Mouse (Mus musculus): ENCODE data around the gene Spon1. TPM values are rescaled to one million over a fixed set of nuclear protein-coding genes. Genes with fewer than 3 reads are reported as not detected.

Spon1 gene
- polyA plus RNA-seq, 1 experiment from 2014 or later, result 150 TPM

GRCm38 (mm10) chr7:113893944-113894662 is 128.3 kb downstream of the Spon1 start:
- H3K36me3 ChIP-seq, result no peaks in the 10 kb centered on the region
- 0 out of 2 replicates have a peak, but pooled peaks cover 7% of the 10 kb centered on the region for H3K9me3 ChIP-seq (replicated peaks)
- no peak overlapping the region for H3K4me3 ChIP-seq
- no peak overlapping the region for H3K9ac ChIP-seq
- H3K4me1 ChIP-seq, result no peaks in the 10 kb centered on the region
- H3K27me3 ChIP-seq, result no peaks in the 10 kb centered on the region
- no peak overlapping the region for H3K4me2 ChIP-seq (replicated peaks)
- no peak overlapping the region for H3K27ac ChIP-seq
- WGBS, result 90% methylated on average over 7 of the region's 7 CpGs
- no peak for ATAC-seq (ENCODE audit: low FRiP score)

GRCm38 (mm10) chr7:113895266-113895665 is 129.5 kb downstream of the Spon1 start:
- Histone ChIP-seq H3K27ac (no peak overlapping the region), H3K4me3 (no peak overlapping the region), H3K36me3 (no peaks in the 10 kb centered on the region), H3K4me1 (no peaks in the 10 kb centered on the region), H3K4me2 (replicated peaks) (no peak overlapping the region), H3K9me3 (replicated peaks) (0 out of 2 replicates have a peak, but pooled peaks cover 7% of the 10 kb centered on the region), H3K27me3 (no peaks in the 10 kb centered on the region), H3K9ac (no peak overlapping the region)
- 77% methylated on average over 5 of the region's 5 CpGs for WGBS
- no peak for ATAC-seq (ENCODE audit: low FRiP score)

GRCm38 (mm10) chr7:113898388-113898787 is 132.6 kb downstream of the Spon1 start:
- H3K4me3 ChIP-seq, result no peak overlapping the region
- peaks cover 6% of the 10 kb centered on the region; the same call in 1 of the 2 replicates for H3K4me1 ChIP-seq
- H3K27ac ChIP-seq, result no peak overlapping the region
- no peak overlapping the region for H3K9ac ChIP-seq
- H3K9me3 ChIP-seq (replicated peaks), result no peaks in the 10 kb centered on the region
- no peaks in the 10 kb centered on the region for H3K27me3 ChIP-seq
- H3K36me3 ChIP-seq, result no peaks in the 10 kb centered on the region
- no peak for ATAC-seq (ENCODE audit: low FRiP score)
- H3K4me2 ChIP-seq (replicated peaks), result no peak overlapping the region

GRCm38 (mm10) chr7:113901511-113901910 is 135.7 kb downstream of the Spon1 start:
- H3K36me3 ChIP-seq, result no peaks in the 10 kb centered on the region
- H3K9me3 ChIP-seq (replicated peaks), result no peaks in the 10 kb centered on the region
- no peak overlapping the region for H3K4me3 ChIP-seq
- no peaks in the 10 kb centered on the region for H3K27me3 ChIP-seq
- no peak overlapping the region for H3K4me2 ChIP-seq (replicated peaks)
- no peak for ATAC-seq (ENCODE audit: low FRiP score)
- H3K27ac ChIP-seq, result no peak overlapping the region
- no peak overlapping the region for H3K9ac ChIP-seq
- WGBS, result 75% methylated on average over 2 of the region's 2 CpGs
- H3K4me1 ChIP-seq, result peaks cover 6% of the 10 kb centered on the region; the same call in 1 of the 2 replicates

GRCm38 (mm10) chr7:113901941-113902515 is 136.2 kb downstream of the Spon1 start:
- no peak overlapping the region for H3K4me2 ChIP-seq (replicated peaks)

GRCm38 (mm10) chr7:113903127-113903827 is 137.5 kb downstream of the Spon1 start:
- H3K4me1 ChIP-seq, result peaks cover 6% of the 10 kb centered on the region; the same call in 1 of the 2 replicates
- whole genome bisulfite sequencing, result 92% methylated on average over 3 of the region's 3 CpGs
- H3K27me3 ChIP-seq, result no peaks in the 10 kb centered on the region

More at GRCm38 (mm10) chr7:113901941-113902515, 136.2 kb downstream of the Spon1 start:
- 30% methylated on average over 10 of the region's 10 CpGs for WGBS
- H3K4me3 ChIP-seq, result no peak overlapping the region
- H3K27ac ChIP-seq, result no peak overlapping the region
- no peaks in the 10 kb centered on the region for H3K9me3 ChIP-seq (replicated peaks)
- H3K27me3 ChIP-seq, result no peaks in the 10 kb centered on the region
- H3K4me1 ChIP-seq, result peaks cover 6% of the 10 kb centered on the region; the same call in 1 of the 2 replicates
- no peaks in the 10 kb centered on the region for H3K36me3 ChIP-seq
- no peak overlapping the region for H3K9ac ChIP-seq
- no peak for ATAC-seq (ENCODE audit: low FRiP score)

GRCm38 (mm10) chr7:113903939-113904338 is 138.1 kb downstream of the Spon1 start:
- WGBS, result 81% methylated on average over 5 of the region's 5 CpGs
- no peaks in the 10 kb centered on the region for H3K9me3 ChIP-seq (replicated peaks)
- no peaks in the 10 kb centered on the region for H3K27me3 ChIP-seq
- no peaks in the 10 kb centered on the region for H3K36me3 ChIP-seq
- no peak overlapping the region for H3K27ac ChIP-seq
- no peak overlapping the region for H3K9ac ChIP-seq
- no peak overlapping the region for H3K4me2 ChIP-seq (replicated peaks)
- no peak for ATAC-seq (ENCODE audit: low FRiP score)
- peaks cover 9% of the 10 kb centered on the region; the same call in 1 of the 2 replicates for H3K4me1 ChIP-seq
- no peak overlapping the region for H3K4me3 ChIP-seq

More at GRCm38 (mm10) chr7:113903127-113903827, 137.5 kb downstream of the Spon1 start:
- Histone ChIP-seq H3K9me3 (replicated peaks) (no peaks in the 10 kb centered on the region), H3K4me2 (replicated peaks) (no peak overlapping the region), H3K27ac (no peak overlapping the region), H3K4me3 (no peak overlapping the region), H3K36me3 (no peaks in the 10 kb centered on the region), H3K9ac (no peak overlapping the region)
- no peak for ATAC-seq (ENCODE audit: low FRiP score)

- no peak overlapping the region for H3K27ac ChIP-seq
- WGBS, result 76% methylated on average over 7 of the region's 7 CpGs
- no peak for ATAC-seq (ENCODE audit: low FRiP score)
Observed at GRCm38 (mm10) chr7:113904348-113904895, 138.6 kb downstream of the Spon1 start.

GRCm38 (mm10) chr7:113909161-113909825 is 143.5 kb downstream of the Spon1 start:
- no peak for ATAC-seq (ENCODE audit: low FRiP score)
- Histone ChIP-seq H3K4me1 (0 out of 2 replicates have a peak, but pooled peaks cover 2% of the 10 kb centered on the region), H3K27me3 (no peaks in the 10 kb centered on the region), H3K9me3 (replicated peaks) (no peaks in the 10 kb centered on the region), H3K4me3 (no peak overlapping the region), H3K27ac (no peak overlapping the region), H3K9ac (no peak overlapping the region), H3K4me2 (replicated peaks) (no peak overlapping the region), H3K36me3 (no peaks in the 10 kb centered on the region)
- WGBS, result 38% methylated on average over 12 of the region's 12 CpGs

More at GRCm38 (mm10) chr7:113904348-113904895, 138.6 kb downstream of the Spon1 start:
- Histone ChIP-seq H3K9me3 (replicated peaks) (no peaks in the 10 kb centered on the region), H3K9ac (no peak overlapping the region), H3K4me3 (no peak overlapping the region), H3K36me3 (no peaks in the 10 kb centered on the region), H3K27me3 (no peaks in the 10 kb centered on the region), H3K4me1 (peaks cover 9% of the 10 kb centered on the region; the same call in 1 of the 2 replicates), H3K4me2 (replicated peaks) (no peak overlapping the region)

GRCm38 (mm10) chr7:113910856-113911255 is 145.1 kb downstream of the Spon1 start:
- 85% methylated on average over 7 of the region's 7 CpGs for WGBS
- 0 out of 2 replicates have a peak, but pooled peaks cover 2% of the 10 kb centered on the region for H3K4me1 ChIP-seq
- no peak for ATAC-seq (ENCODE audit: low FRiP score)
- H3K4me2 ChIP-seq (replicated peaks), result no peak overlapping the region
- H3K27me3 ChIP-seq, result no peaks in the 10 kb centered on the region
- H3K9ac ChIP-seq, result no peak overlapping the region
- H3K9me3 ChIP-seq (replicated peaks), result no peaks in the 10 kb centered on the region
- H3K36me3 ChIP-seq, result no peaks in the 10 kb centered on the region
- H3K4me3 ChIP-seq, result no peak overlapping the region
- H3K27ac ChIP-seq, result no peak overlapping the region

- H3K27me3 ChIP-seq, result no peaks in the 10 kb centered on the region
- WGBS, result 86% methylated on average over 4 of the region's 4 CpGs
- no peak overlapping the region for H3K9ac ChIP-seq
- ATAC-seq (ENCODE audit: low FRiP score), result no peak
- H3K4me2 ChIP-seq (replicated peaks), result no peak overlapping the region
- no peak overlapping the region for H3K27ac ChIP-seq
- no peak overlapping the region for H3K4me3 ChIP-seq
- no peaks in the 10 kb centered on the region for H3K36me3 ChIP-seq
- no peaks in the 10 kb centered on the region for H3K4me1 ChIP-seq
- no peaks in the 10 kb centered on the region for H3K9me3 ChIP-seq (replicated peaks)
Observed at GRCm38 (mm10) chr7:113915936-113916335, 150.1 kb downstream of the Spon1 start.

Measured in hindbrain, embryonic 12.5 days (tissue).